Comparison of ENCODE assay signal across 16 mouse cellular contexts in the genomic region with DNA sequence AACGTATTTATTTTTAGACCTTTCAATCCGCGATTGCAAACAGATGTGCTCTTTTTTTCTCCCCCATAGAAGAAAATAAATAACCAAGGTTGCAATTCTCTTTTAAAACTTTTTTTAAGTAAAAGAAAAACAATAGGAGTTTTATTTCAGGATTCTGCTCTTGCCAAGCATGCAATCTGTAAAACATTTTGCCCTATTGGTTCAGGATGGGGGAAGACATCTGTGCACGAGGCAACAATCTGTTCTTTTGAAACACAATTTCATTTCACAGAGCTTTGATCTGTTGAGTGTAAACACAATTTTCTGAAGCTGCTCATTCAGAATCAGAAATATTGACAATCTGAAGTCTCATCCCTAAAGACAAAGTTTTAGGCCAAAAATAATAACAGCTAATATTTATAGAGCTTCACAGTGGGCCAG.
DNase-seq lines count a peak whose midpoint lies in the region; ATAC-seq and TF ChIP-seq lines count a peak whose summit lies in the region.
"Had no signal": no experiment of that assay in that cellular context is flagged by ENCODE, and none has a peak within 500 bp of the region (broad histone marks: within the 10 kb centered on the region; RNA-seq: fewer than 3 reads in every experiment).

No protein-coding gene starts in this region.

- no peak overlapping the region for H3K4me3 ChIP-seq in gastrocnemius, adult 2 months
- no peak overlapping the region for H3K4me3 ChIP-seq in stomach, embryonic 16.5 days (replicated peaks; ENCODE audit: low read length)
- H3K4me3 ChIP-seq in stomach, postnatal 0 days (ENCODE audit: low read depth, low read length) = no peak overlapping the region
- no peak overlapping the region for H3K4me3 ChIP-seq in layer of hippocampus, adult 2 months
- H3K4me3 ChIP-seq: liver, embryonic 15.5 days; midbrain, embryonic 13.5 days had no signal

- intact Hi-C loops in gastrocnemius, adult 2 months (cut with DNase I) = no loop called here

- no peak overlapping the region for H3K9ac ChIP-seq in stomach, embryonic 16.5 days (ENCODE audit: low read length)
- no peak overlapping the region for H3K9ac ChIP-seq in stomach, postnatal 0 days (ENCODE audit: low read length)
- H3K9ac ChIP-seq: liver, embryonic 15.5 days; midbrain, embryonic 13.5 days had no signal

- no peaks in the 10 kb centered on the region for H3K4me1 ChIP-seq in stomach, embryonic 16.5 days (ENCODE audit: control insufficient read depth, insufficient read depth, low read length)
- H3K4me1 ChIP-seq in stomach, postnatal 0 days (replicated peaks; ENCODE audit: control insufficient read depth, insufficient read depth) = no peaks in the 10 kb centered on the region
- H3K4me1 ChIP-seq: liver, embryonic 15.5 days had no signal

- no peak for TF ChIP-seq EP300 in stomach, postnatal 0 days (optimal IDR thresholded peaks at IDR 0.05)

- no peak for ATAC-seq in stomach, embryonic 16.5 days (ENCODE audit: insufficient read depth, low FRiP score)
- ATAC-seq in stomach, postnatal 0 days (ENCODE audit: low FRiP score, low TSS enrichment) = no peak
- ATAC-seq: intestine, postnatal 0 days had no signal

- 0 out of 2 replicates have a peak overlapping the region, but pooled peaks have one; percentile 0 for H3K4me2 ChIP-seq in stomach, embryonic 16.5 days (ENCODE audit: low read depth, low read length)
- no peak overlapping the region for H3K4me2 ChIP-seq in stomach, postnatal 0 days (replicated peaks; ENCODE audit: low read depth)
- H3K4me2 ChIP-seq: liver, embryonic 15.5 days; midbrain, embryonic 13.5 days had no signal

- peak overlapping the region; percentile 24; the same call in 1 of the 2 replicates for H3K27ac ChIP-seq in gastrocnemius, adult 2 months
- no peak overlapping the region for H3K27ac ChIP-seq in stomach, embryonic 16.5 days (ENCODE audit: low read length)
- no peak overlapping the region for H3K27ac ChIP-seq in stomach, postnatal 0 days (replicated peaks)
- H3K27ac ChIP-seq in layer of hippocampus, adult 2 months = peak overlapping the region; percentile 70
- H3K27ac ChIP-seq: liver, embryonic 15.5 days had no signal

- TF ChIP-seq CTCF in gastrocnemius, adult 2 months (IDR thresholded peaks at IDR 0.05) = no peak
- TF ChIP-seq CTCF in stomach, postnatal 0 days (IDR thresholded peaks at IDR 0.05; ENCODE audit: low read depth) = no peak
- TF ChIP-seq CTCF in layer of hippocampus, adult 2 months (conservative IDR thresholded peaks at IDR 0.05) = no peak

- no peaks in the 10 kb centered on the region for H3K36me3 ChIP-seq in stomach, embryonic 16.5 days (ENCODE audit: control insufficient read depth, insufficient read depth, low read length)
- no peaks in the 10 kb centered on the region for H3K36me3 ChIP-seq in stomach, postnatal 0 days (ENCODE audit: control insufficient read depth, insufficient read depth, low read length)
- H3K36me3 ChIP-seq: liver, embryonic 15.5 days; midbrain, embryonic 13.5 days had no signal

- H3K9me3 ChIP-seq in stomach, embryonic 16.5 days (replicated peaks; ENCODE audit: control insufficient read depth, low read length) = no peaks in the 10 kb centered on the region
- H3K9me3 ChIP-seq in stomach, postnatal 0 days (ENCODE audit: control insufficient read depth, low read length) = no peaks in the 10 kb centered on the region
- H3K9me3 ChIP-seq: liver, embryonic 15.5 days; midbrain, embryonic 13.5 days had no signal

- no peak for DNase-seq in gastrocnemius, adult 2 months
- no peak for DNase-seq in gastrocnemius, postnatal 4 days (ENCODE audit: low spot score in 2 of 2)
- no peak for DNase-seq in stomach, postnatal 0 days (ENCODE audit: low spot score)
- peak; percentile 63 to 80 for DNase-seq in layer of hippocampus, adult 2 months (ENCODE audit: low spot score in 2 of 2)
- DNase-seq in spleen, postnatal 10 days (ENCODE audit: low spot score in 2 of 2) = no peak
- no peak for DNase-seq in retina, postnatal 1 day
- DNase-seq in cerebellum, postnatal 4 days (ENCODE audit: low spot score in 2 of 2) = no peak
- DNase-seq: adrenal gland, adult 2 months; B cell, adult 2 months; cerebellum, postnatal 10 days; kidney, postnatal 4 days; lung, postnatal 36 days had no signal

- H3K27me3 ChIP-seq in stomach, embryonic 16.5 days (ENCODE audit: control insufficient read depth, insufficient read depth, low read length) = no peaks in the 10 kb centered on the region
- no peaks in the 10 kb centered on the region for H3K27me3 ChIP-seq in stomach, postnatal 0 days (ENCODE audit: control insufficient read depth, insufficient read depth, low read length)
- H3K27me3 ChIP-seq: liver, embryonic 15.5 days; midbrain, embryonic 13.5 days had no signal

- 35% methylated on average over 4 of the region's 4 CpGs for WGBS in stomach, embryonic 16.5 days
- 31% methylated on average over 4 of the region's 4 CpGs for WGBS in stomach, postnatal 0 days

Comparison
In these comparisons a context has a peak if more than half of its experiments do, and no peak if none do; other contexts are left out.
1. DNase-seq: peak in layer of hippocampus, adult 2 months (2 of 2); none in gastrocnemius, adult 2 months (single experiment), gastrocnemius, postnatal 4 days (0 of 2), stomach, postnatal 0 days (single experiment), spleen, postnatal 10 days (0 of 2), retina, postnatal 1 day (single experiment) and cerebellum, postnatal 4 days (0 of 2).
2. H3K27ac ChIP-seq: peak in gastrocnemius, adult 2 months (single experiment) and layer of hippocampus, adult 2 months (single experiment); none in stomach, embryonic 16.5 days (single experiment) and stomach, postnatal 0 days (single experiment).